In the genomic region with DNA sequence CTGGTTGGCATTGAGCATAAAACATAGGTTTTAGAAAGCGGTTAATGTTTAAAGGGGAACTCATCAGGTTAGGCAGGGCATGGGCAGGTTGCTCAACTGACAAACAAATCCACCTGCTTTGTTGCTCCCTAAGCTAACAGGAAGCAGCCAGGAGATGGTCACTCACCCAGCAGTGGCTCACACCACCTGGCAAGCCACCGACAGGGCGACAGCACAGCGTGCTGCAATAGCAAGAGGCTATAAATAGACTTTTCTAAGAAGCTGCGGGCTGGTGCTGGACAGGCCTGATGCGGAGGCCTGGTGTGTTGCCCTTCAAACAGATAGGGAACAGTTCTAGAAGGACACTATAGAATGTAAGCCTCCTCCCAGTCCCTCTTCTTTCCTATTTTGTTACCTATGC, we compare ENCODE assay signal across 9 mouse cellular contexts.
DNase-seq lines count a peak whose midpoint lies in the region; ATAC-seq and TF ChIP-seq lines count a peak whose summit lies in the region.
"Had no signal": no experiment of that assay in that cellular context is flagged by ENCODE, and none has a peak within 500 bp of the region (broad histone marks: within the 10 kb centered on the region; RNA-seq: fewer than 3 reads in every experiment).

No protein-coding gene starts in this region.

- no peak overlapping the region for H3K27ac ChIP-seq in kidney, postnatal 0 days
- H3K27ac ChIP-seq in hindbrain, embryonic 11.5 days (ENCODE audit: low read depth, low read length): no peak overlapping the region
- H3K27ac ChIP-seq in midbrain, embryonic 14.5 days (replicated peaks; ENCODE audit: low read depth, low read length): no peak overlapping the region
- H3K27ac ChIP-seq: neural tube, embryonic 13.5 days had no signal

- WGBS in kidney, postnatal 0 days: 40% methylated on average over 6 of the region's 6 CpGs
- WGBS in hindbrain, embryonic 11.5 days: 52% methylated on average over 6 of the region's 6 CpGs
- WGBS in midbrain, embryonic 14.5 days: 67% methylated on average over 6 of the region's 6 CpGs

- DNase-seq in adrenal gland, postnatal 36 days: peak; percentile 36 to 48
- no peak for DNase-seq in adrenal gland, postnatal 25 days
- peak; percentile 62 for DNase-seq in heart, adult 8-10 months (ENCODE audit: low spot score)
- DNase-seq in kidney, postnatal 0 days (ENCODE audit: low spot score): no peak
- DNase-seq in cerebellum, postnatal 4 days (ENCODE audit: low spot score in 2 of 2): no peak
- no peak for DNase-seq in hindbrain, embryonic 11.5 days (ENCODE audit: low spot score)
- DNase-seq in midbrain, embryonic 14.5 days: no peak

- peaks cover 16% of the 10 kb centered on the region; the same call in 1 of the 2 replicates for H3K4me1 ChIP-seq in kidney, postnatal 0 days (replicated peaks; ENCODE audit: insufficient read depth, low read length)
- H3K4me1 ChIP-seq in hindbrain, embryonic 11.5 days (replicated peaks; ENCODE audit: control insufficient read depth, insufficient read depth, low read length): no peaks in the 10 kb centered on the region; the same call in 1 of the 2 replicates
- H3K4me1 ChIP-seq in midbrain, embryonic 14.5 days (ENCODE audit: control insufficient read depth, insufficient read depth, low read length): no peaks in the 10 kb centered on the region

- no peaks in the 10 kb centered on the region for H3K9me3 ChIP-seq in kidney, postnatal 0 days (replicated peaks; ENCODE audit: low read length)
- no peaks in the 10 kb centered on the region for H3K9me3 ChIP-seq in hindbrain, embryonic 11.5 days (ENCODE audit: control insufficient read depth, low read length)
- no peaks in the 10 kb centered on the region for H3K9me3 ChIP-seq in midbrain, embryonic 14.5 days (ENCODE audit: control insufficient read depth, low read length)
- H3K9me3 ChIP-seq: neural tube, embryonic 13.5 days had no signal

- H3K4me2 ChIP-seq in kidney, postnatal 0 days (ENCODE audit: low read length): peak overlapping the region; percentile 37
- no peak overlapping the region for H3K4me2 ChIP-seq in hindbrain, embryonic 11.5 days (replicated peaks; ENCODE audit: low read depth, low read length)
- no peak overlapping the region for H3K4me2 ChIP-seq in midbrain, embryonic 14.5 days (ENCODE audit: low read length)

- no peaks in the 10 kb centered on the region for H3K27me3 ChIP-seq in kidney, postnatal 0 days (ENCODE audit: insufficient read depth, low read length)
- no peaks in the 10 kb centered on the region for H3K27me3 ChIP-seq in hindbrain, embryonic 11.5 days (ENCODE audit: control insufficient read depth, insufficient read depth, low read length)
- no peaks in the 10 kb centered on the region for H3K27me3 ChIP-seq in midbrain, embryonic 14.5 days (ENCODE audit: control insufficient read depth, insufficient read depth, low read length)
- H3K27me3 ChIP-seq: neural tube, embryonic 13.5 days had no signal

- H3K4me3 ChIP-seq in kidney, postnatal 0 days (replicated peaks; ENCODE audit: low read depth, low read length): no peak overlapping the region
- H3K4me3 ChIP-seq in hindbrain, embryonic 11.5 days (ENCODE audit: low read depth, low read length): no peak overlapping the region
- H3K4me3 ChIP-seq in midbrain, embryonic 14.5 days (replicated peaks; ENCODE audit: low read depth, low read length): no peak overlapping the region
- H3K4me3 ChIP-seq: neural tube, embryonic 13.5 days had no signal

- TF ChIP-seq CTCF in kidney, postnatal 0 days (IDR thresholded peaks at IDR 0.05; ENCODE audit: low read depth): no peak

- ATAC-seq in kidney, postnatal 0 days (replicated peaks; ENCODE audit: low FRiP score, low read depth): no peak
- ATAC-seq in neutrophil, adult 5-6 weeks (ENCODE audit: extremely low read depth, insufficient number of reproducible peaks, low FRiP score, poor library complexity, severe bottlenecking): peak; percentile 68
- ATAC-seq in hindbrain, embryonic 11.5 days (ENCODE audit: low FRiP score): no peak
- no peak for ATAC-seq in midbrain, embryonic 14.5 days (ENCODE audit: low FRiP score, low TSS enrichment)

- no peaks in the 10 kb centered on the region for H3K36me3 ChIP-seq in kidney, postnatal 0 days (ENCODE audit: insufficient read depth, low read length)
- no peaks in the 10 kb centered on the region for H3K36me3 ChIP-seq in hindbrain, embryonic 11.5 days (ENCODE audit: control insufficient read depth, insufficient read depth, low read length)
- no peaks in the 10 kb centered on the region for H3K36me3 ChIP-seq in midbrain, embryonic 14.5 days (ENCODE audit: control insufficient read depth, insufficient read depth, low read length)
- H3K36me3 ChIP-seq: neural tube, embryonic 13.5 days had no signal

- H3K9ac ChIP-seq in kidney, postnatal 0 days (ENCODE audit: low read depth, low read length): no peak overlapping the region
- H3K9ac ChIP-seq in hindbrain, embryonic 11.5 days (ENCODE audit: low read depth, low read length): no peak overlapping the region
- H3K9ac ChIP-seq in midbrain, embryonic 14.5 days (replicated peaks; ENCODE audit: low read length): no peak overlapping the region
- H3K9ac ChIP-seq: neural tube, embryonic 13.5 days had no signal

Comparison
In these comparisons a context has a peak if more than half of its experiments do, and no peak if none do; other contexts are left out.
1. DNase-seq: peak in adrenal gland, postnatal 36 days (2 of 2) and heart, adult 8-10 months (single experiment); none in adrenal gland, postnatal 25 days (single experiment), kidney, postnatal 0 days (single experiment), cerebellum, postnatal 4 days (0 of 2), hindbrain, embryonic 11.5 days (single experiment) and midbrain, embryonic 14.5 days (single experiment).